Mouse (Mus musculus) heart, embryonic 11.5 days (tissue): ENCODE measurements at regions not wholly inside any gene's neighbourhood (a gene's known extent, or its start where the extent isn't known, plus 50 kb on each side); places are given as distances from the start of the nearest gene placed in this dataset.

ENCODE experiments used
- ATAC-seq: fragments of 200-750 bp; cut with Nextera tagmentation; replicated peaks from 2 replicates; pipeline ENCODE4 v1.8.0; 2017; ENCODE audit warnings: moderate library complexity; ENCODE audit not compliant: insufficient number of reproducible peaks, low FRiP score, low TSS enrichment
- H3K27ac ChIP-seq: fragments of 300-500 bp; sonication (generic); 2 replicates; pipeline ENCODE4 v1.5.1; 2014; ENCODE audit warnings: mild to moderate bottlenecking, low read depth, low read length
- H3K27me3 ChIP-seq: fragments of 300-500 bp; sonication (generic); 2 replicates; pipeline ENCODE4 v1.6.1; 2014; ENCODE audit warnings: mild to moderate bottlenecking, low read length, mixed read lengths; ENCODE audit not compliant: control insufficient read depth, insufficient read depth
- H3K36me3 ChIP-seq: fragments of 300-500 bp; sonication (generic); 2 replicates; pipeline ENCODE4 v1.6.1; 2014; ENCODE audit warnings: mild to moderate bottlenecking, low read length, moderate library complexity, mixed read lengths; ENCODE audit not compliant: control insufficient read depth, insufficient read depth
- H3K4me1 ChIP-seq: fragments of 300-500 bp; sonication (generic); 2 replicates; pipeline ENCODE4 v1.6.1; 2014; ENCODE audit warnings: low read length; ENCODE audit not compliant: control insufficient read depth, insufficient read depth
- H3K4me2 ChIP-seq: fragments of 300-500 bp; sonication (generic); 2 replicates; pipeline ENCODE4 v1.6.1; 2014; ENCODE audit warnings: mild to moderate bottlenecking, moderate library complexity
- H3K4me3 ChIP-seq: fragments of 300-500 bp; sonication (generic); 2 replicates; pipeline ENCODE4 v1.5.1; 2014; ENCODE audit warnings: low read depth, low read length
- H3K9ac ChIP-seq: fragments of 300-500 bp; sonication (generic); 2 replicates; pipeline ENCODE4 v1.6.1; 2014; ENCODE audit warnings: mild to moderate bottlenecking, low read depth, low read length, moderate library complexity
- H3K9me3 ChIP-seq: fragments of 300-500 bp; sonication (generic); replicated peaks from 2 replicates; pipeline ENCODE4 v1.6.1; 2016; ENCODE audit warnings: low read length; ENCODE audit not compliant: control insufficient read depth
- WGBS: fragments of 180-500 bp; shearing (Covaris S2); extraction: QIAGEN DNeasy Blood & Tissue Kit; methylation state at CpG from one replicate; pipeline ENCODE4 v1.1.7; 2014; ENCODE audit not compliant: insufficient replicate concordance; 5-methylcytosine and 5-hydroxymethylcytosine counted together

DNA sequence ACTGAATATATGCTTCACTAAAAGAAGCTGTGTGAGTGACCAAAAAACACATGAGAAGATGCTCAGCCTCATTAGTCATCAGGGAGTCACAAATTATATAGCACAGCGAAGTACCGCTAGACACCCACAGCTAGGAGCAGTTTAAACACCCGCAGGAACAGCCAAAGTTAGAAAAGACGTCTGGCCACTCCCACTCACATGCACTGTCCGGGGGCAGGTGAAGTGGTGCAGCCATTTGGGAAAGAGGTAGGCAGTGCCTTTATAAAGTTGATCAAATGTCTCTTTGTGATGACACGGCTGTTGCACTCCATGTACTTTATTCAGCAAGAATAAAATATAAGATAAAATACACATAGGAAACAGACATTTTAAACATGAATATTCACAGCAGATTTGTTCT lies 129.1 kb upstream of the Frmd6 start:
- WGBS = 72% methylated on average over 6 of the region's 6 CpGs
- ATAC-seq = no peak
- H3K4me3 ChIP-seq = no peak overlapping the region
- no peaks in the 10 kb centered on the region for H3K4me1 ChIP-seq
- no peak overlapping the region for H3K27ac ChIP-seq
- no peaks in the 10 kb centered on the region for H3K27me3 ChIP-seq
- H3K4me2 ChIP-seq = no peak overlapping the region
- H3K9me3 ChIP-seq = no peaks in the 10 kb centered on the region; the same call in 1 of the 2 replicates
- no peak overlapping the region for H3K9ac ChIP-seq
- H3K36me3 ChIP-seq = no peaks in the 10 kb centered on the region

DNA sequence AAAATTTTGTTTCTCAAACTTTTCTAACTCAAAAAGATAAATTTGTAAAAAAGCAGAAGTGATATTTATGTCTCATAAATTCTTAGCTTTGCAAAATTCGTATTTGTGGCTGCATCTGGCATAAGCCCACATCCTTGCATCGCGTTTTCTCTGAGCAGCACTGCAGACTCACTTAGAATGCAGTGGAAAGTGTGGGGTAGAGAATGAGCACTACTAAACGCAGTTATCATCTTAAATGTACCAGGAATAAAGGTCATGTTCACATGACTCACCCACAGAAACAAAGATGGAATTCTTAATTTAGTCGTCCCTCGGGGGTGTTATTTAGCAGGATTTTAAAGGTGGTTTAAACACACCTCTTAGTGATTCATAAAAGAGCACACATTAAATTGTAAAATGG lies 126.8 kb upstream of the Frmd6 start:
- Histone ChIP-seq H3K4me3 (no peak overlapping the region), H3K4me2 (no peak overlapping the region), H3K9ac (no peak overlapping the region), H3K9me3 (no peaks in the 10 kb centered on the region; the same call in 1 of the 2 replicates), H3K36me3 (no peaks in the 10 kb centered on the region), H3K4me1 (no peaks in the 10 kb centered on the region), H3K27me3 (no peaks in the 10 kb centered on the region), H3K27ac (no peak overlapping the region)
- ATAC-seq = no peak
- 80% methylated on average over 6 of the region's 6 CpGs for WGBS

DNA sequence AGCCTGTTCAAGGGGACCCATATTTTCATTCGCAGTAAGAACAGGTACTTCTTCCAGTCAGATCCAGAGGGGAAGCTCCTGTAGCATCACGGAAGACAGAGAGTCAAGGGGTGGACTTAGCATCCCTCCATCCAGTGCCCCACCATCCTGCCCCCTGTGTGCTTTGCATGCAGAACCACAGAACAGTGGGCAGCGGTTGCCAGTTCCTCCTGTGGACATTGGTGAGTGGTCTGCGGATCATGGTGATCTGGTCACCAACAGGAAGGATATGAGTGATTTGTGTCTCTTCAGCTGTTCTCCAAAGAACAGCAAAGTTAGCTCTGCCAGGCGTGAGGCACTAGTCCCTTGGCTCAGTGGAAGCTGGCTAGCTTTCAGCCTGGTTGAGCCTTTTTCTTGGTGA lies 122.8 kb upstream of the Frmd6 start:
- H3K9me3 ChIP-seq = no peaks in the 10 kb centered on the region
- no peak overlapping the region for H3K4me3 ChIP-seq
- ATAC-seq = no peak
- H3K27me3 ChIP-seq = no peaks in the 10 kb centered on the region
- H3K4me1 ChIP-seq = 0 out of 2 replicates have a peak, but pooled peaks cover under 1% of the 10 kb centered on the region
- H3K36me3 ChIP-seq = no peaks in the 10 kb centered on the region
- no peak overlapping the region for H3K9ac ChIP-seq
- no peak overlapping the region for H3K4me2 ChIP-seq
- 86% methylated on average over 5 of the region's 5 CpGs for WGBS
- H3K27ac ChIP-seq = no peak overlapping the region

DNA sequence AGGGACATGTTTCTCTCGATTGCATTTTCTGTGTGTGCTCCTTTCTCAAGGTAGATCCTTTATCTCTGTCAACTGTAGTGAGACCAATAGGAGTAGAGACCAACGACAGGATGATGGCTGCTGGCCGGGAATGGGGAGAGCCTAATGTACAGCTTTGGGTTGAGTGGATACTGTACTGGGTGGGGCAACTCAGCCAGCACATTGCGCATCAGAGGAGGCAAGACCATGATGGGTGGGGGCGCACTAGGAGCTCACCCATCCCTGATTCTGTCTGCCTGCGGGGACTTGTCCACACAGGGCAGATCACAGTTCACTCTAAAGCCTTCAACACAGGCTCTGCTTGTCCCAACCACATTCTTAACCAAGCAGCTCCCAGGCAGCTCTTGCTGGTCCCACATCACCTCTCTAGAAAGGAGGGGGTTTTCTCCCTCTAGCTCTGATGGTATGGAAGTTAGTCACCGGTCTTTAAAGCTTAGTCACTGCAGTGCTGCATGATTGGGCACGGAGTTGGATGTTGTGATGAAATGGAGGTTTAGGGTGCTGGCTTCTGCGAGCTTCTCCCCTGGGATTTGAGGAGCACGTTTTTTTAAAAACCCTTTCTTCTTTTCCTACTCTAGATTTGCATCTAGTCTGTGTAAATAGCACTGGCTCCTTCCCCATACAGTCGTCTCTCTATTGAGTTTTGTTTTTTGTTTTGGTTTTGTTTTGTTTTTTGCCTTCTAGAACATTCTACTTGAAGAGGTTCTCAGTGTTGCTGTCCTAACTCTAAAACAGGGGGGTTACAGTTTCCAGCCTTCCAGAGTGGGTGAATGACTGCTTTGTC lies 118.3 kb upstream of the Frmd6 start:
- H3K4me1 ChIP-seq = 0 out of 2 replicates have a peak, but pooled peaks cover 3% of the 10 kb centered on the region
- H3K9me3 ChIP-seq = no peaks in the 10 kb centered on the region
- H3K27ac ChIP-seq = no peak overlapping the region
- no peak overlapping the region for H3K4me3 ChIP-seq
- H3K9ac ChIP-seq = no peak overlapping the region
- no peak for ATAC-seq
- 82% methylated on average over 11 of the region's 11 CpGs for WGBS
- H3K36me3 ChIP-seq = no peaks in the 10 kb centered on the region
- H3K4me2 ChIP-seq = no peak overlapping the region
- H3K27me3 ChIP-seq = no peaks in the 10 kb centered on the region

DNA sequence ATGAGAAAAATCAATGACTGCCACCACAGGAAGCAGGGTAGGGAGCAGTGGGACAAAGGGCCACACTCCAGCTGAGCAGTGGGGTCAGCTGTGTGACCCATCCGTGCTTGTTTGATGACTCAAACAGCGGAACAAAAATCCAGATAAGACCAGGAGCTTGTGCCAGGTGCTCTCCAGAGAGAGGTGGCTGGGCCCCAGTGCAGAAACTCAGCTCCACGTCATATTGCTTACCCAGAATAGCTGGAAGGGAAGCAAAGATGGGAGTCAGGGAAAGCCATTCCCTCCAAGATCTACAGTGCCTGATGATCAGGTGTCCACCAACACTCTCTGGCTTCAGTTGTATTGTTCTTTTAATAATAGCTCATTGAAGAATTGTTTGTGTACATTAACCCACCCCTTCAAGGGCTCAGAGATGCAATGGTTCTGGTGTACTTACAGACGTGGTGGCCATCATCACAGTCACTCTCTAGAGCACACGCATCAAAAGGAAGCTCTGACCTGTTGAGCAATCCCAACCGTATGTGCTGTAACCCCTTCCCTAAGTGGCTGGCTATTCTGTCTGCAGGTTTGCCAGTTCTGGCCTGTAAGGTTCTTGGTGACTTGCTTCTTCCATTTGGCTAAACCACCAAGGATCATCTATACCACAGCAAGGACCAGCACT lies 117.6 kb upstream of the Frmd6 start:
- H3K4me3 ChIP-seq = no peak overlapping the region
- H3K27ac ChIP-seq = no peak overlapping the region
- ATAC-seq = no peak
- H3K27me3 ChIP-seq = no peaks in the 10 kb centered on the region
- H3K9ac ChIP-seq = no peak overlapping the region
- 0 out of 2 replicates have a peak, but pooled peaks cover 6% of the 10 kb centered on the region for H3K4me1 ChIP-seq
- H3K4me2 ChIP-seq = no peak overlapping the region
- 56% methylated on average over 6 of the region's 6 CpGs for WGBS
- H3K9me3 ChIP-seq = no peaks in the 10 kb centered on the region
- no peaks in the 10 kb centered on the region for H3K36me3 ChIP-seq

DNA sequence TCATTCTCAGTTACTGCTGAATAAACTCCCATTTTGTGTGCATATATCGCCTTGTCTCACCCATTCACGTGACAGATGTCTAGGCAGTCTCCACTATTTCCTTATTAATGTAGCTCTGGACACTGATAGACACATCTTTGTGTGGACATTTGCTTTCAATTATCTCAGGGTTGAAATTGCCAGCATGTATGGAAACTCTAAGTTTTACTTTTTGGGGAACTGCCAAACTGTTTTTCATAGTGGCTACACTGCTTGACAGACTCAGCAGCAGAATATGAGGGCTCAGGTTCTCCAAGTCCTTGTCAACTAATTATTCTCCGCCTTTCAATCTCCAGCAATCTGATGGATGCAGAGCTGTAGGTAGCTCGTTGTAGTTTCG lies 117.0 kb upstream of the Frmd6 start:
- WGBS = 87% methylated on average over 5 of the region's 5 CpGs
- Histone ChIP-seq H3K9me3 (no peaks in the 10 kb centered on the region), H3K4me1 (peaks cover 10% of the 10 kb centered on the region; the same call in 1 of the 2 replicates), H3K9ac (no peak overlapping the region), H3K27ac (no peak overlapping the region), H3K4me3 (no peak overlapping the region), H3K4me2 (no peak overlapping the region), H3K27me3 (no peaks in the 10 kb centered on the region), H3K36me3 (no peaks in the 10 kb centered on the region)
- ATAC-seq = no peak

DNA sequence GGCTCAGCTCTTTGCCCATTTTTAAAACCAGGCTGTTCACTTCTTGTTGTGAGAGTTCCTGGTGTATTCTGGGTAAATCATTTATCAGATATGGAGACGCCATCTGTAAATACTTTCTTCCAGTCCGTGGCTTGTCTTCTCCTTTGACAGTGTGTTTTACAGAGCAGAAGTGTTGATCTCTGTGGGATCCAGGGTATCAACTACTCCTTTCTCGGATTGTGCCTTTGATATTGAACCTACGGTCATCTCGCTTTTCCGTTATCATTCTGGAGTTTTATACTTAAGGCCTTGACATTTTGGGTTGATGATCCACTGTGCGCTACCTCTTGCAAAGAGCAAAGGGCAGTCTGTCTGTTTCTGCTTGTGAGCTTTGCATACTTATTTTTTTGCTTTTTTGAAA lies 115.0 kb upstream of the Frmd6 start:
- no peaks in the 10 kb centered on the region for H3K9me3 ChIP-seq
- no peaks in the 10 kb centered on the region for H3K27me3 ChIP-seq
- no peak overlapping the region for H3K9ac ChIP-seq
- ATAC-seq = no peak
- H3K4me1 ChIP-seq = peaks cover 10% of the 10 kb centered on the region; the same call in 1 of the 2 replicates
- H3K27ac ChIP-seq = no peak overlapping the region
- no peaks in the 10 kb centered on the region for H3K36me3 ChIP-seq
- WGBS = 85% methylated on average over 7 of the region's 7 CpGs
- H3K4me2 ChIP-seq = no peak overlapping the region
- H3K4me3 ChIP-seq = no peak overlapping the region

DNA sequence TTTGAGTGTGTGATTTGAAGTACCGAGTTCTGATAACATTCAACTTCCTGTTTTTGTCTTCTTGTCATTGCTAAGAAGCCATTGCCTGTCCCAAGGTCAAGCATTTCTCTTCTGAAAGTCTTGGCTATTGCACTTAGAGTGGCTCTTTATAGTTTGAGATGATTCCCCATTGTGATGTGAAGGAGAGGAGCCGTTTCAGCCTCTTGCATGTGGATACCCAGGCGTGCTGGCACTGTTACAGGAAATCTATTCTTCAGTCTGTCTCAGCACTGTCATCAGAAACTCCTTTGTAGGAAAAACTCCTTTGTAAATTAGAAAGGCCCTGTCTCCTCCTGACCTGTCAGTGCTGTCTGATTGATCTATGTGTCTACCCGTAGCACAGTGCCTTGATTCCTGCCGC lies 114.3 kb upstream of the Frmd6 start:
- Histone ChIP-seq H3K4me3 (no peak overlapping the region), H3K9me3 (no peaks in the 10 kb centered on the region), H3K4me2 (no peak overlapping the region), H3K36me3 (no peaks in the 10 kb centered on the region), H3K27me3 (no peaks in the 10 kb centered on the region), H3K27ac (no peak overlapping the region), H3K9ac (no peak overlapping the region), H3K4me1 (peaks cover 10% of the 10 kb centered on the region; the same call in 1 of the 2 replicates)
- WGBS = 52% methylated on average over 5 of the region's 5 CpGs
- no peak for ATAC-seq
